Mouse (Mus musculus): ENCODE measurements around the gene Cyb561d1.

DNA sequence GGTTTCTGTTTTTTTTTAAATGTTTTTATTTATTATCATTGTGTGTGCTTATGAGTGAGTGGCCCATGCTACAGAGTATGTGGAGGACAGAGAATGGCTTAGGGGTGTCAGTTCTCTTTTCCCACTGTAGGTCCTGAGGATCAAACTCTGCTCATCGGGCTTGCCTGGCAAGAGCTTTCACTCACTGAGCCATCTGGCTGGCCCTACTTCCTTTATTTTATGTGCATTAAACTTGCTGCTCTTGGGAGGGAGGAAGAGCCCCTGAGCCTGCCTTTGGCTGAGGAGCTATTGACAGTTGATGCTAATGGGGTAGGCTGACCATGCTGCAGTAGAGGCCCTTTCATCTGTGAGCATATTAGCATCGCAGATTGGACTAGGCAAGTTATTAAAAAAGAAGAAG, 45.8 kb upstream of the Cyb561d1 start:
- no peak for TF ChIP-seq EP300 (IDR thresholded peaks at IDR 0.05; ENCODE audit: low read depth)
- no peak for TF ChIP-seq CTCF (IDR thresholded peaks at IDR 0.05; ENCODE audit: low read depth)

Measured in liver, embryonic 14.5 days (tissue).